Mouse (Mus musculus): ENCODE data around the gene Dcx.

The Dcx gene

DNA sequence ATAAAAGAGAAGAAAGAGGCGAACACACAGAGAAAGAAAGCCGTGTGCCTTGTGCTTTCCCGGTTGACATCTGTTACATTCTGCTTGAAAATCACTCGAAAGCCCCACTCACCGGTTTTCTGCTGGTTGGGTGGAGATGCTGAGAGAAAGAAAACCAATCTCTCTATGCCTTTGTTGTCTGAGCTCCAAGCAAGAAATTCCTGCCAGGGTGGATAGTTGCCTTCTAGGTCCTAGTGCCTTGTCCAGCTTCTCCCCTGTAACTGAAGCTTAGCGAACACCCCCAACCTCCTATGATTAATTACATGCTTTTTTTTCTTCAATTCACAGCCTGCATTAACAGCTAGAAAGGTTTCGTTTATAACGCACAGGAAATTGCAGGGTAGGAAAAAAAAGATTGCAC is at the start of gene Dcx:
Gene Dcx, minus strand, starts transcription at position 354 of the 400 bp plus-strand sequence.
- DNase-seq: no peak

GRCm38 (mm10) chrX:143966249-143966648 is 33.1 kb upstream of the Dcx start:
- DNase-seq: no peak

GRCm38 (mm10) chrX:143933671-143934070 is 560 bp upstream of the Dcx start:
- DNase-seq: peak; percentile 0

- no peak for DNase-seq
Observed at GRCm38 (mm10) chrX:143932530-143932929, 581 bp downstream of the Dcx start.

GRCm38 (mm10) chrX:143931400-143932185 is 1.5 kb downstream of the Dcx start:
- DNase-seq: no peak

DNA sequence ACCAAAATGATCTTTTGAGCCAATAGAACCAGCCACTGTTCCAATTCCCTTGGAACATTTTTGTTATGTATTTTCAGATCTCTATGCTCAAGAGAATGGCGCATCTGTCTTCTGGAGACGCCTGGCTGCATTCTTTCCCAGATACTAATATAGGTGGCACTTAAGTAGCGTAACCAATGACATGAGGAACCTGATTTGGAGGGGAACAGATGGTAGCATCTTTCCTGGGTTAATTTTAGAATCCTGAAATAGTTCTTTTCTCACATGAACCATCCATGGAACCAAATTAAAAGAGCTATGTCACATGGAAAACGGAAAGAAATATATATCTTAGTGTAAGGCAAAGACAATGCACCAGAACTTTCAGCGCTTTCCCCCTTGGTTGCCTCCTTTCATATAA is 11.0 kb downstream of the Dcx start:
- no peak for DNase-seq

DNA sequence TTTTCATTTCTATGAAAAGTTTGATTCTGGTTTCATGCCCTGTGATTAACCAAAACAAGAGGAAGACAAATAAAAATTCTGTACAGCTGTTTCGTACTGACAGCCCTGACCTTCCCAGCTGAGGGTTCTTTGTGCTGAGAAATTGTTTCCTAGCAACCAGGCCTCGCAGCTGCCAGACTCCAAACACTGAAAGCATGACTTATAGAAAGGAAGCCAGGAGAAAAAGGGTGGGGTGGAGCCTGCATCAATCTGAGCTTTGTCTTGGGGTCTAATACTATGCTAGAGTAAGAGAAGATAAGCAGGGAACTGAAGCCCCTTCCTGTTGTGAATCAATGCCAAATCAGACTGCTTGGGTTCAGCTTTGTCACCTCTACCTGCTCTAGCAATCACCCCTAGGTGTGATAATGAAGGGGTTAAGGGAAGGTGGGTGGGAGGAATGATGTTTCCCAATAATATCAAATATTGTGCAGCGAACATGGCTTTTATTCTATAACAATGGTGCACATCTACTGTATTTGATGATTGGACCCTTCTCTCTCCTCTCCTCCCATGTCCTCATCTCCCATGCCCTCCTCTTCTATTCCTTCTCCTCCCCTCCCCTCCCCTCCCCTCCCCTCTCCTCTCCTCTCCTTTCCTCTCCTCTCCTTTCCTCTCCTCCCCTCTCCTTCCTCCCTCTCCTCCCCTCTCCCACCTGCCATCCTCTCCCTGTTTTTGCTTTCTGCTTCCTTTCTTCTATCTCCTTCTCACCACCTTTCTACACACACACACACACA is 26.2 kb downstream of the Dcx start:
- peak; percentile 14 for DNase-seq

DNA sequence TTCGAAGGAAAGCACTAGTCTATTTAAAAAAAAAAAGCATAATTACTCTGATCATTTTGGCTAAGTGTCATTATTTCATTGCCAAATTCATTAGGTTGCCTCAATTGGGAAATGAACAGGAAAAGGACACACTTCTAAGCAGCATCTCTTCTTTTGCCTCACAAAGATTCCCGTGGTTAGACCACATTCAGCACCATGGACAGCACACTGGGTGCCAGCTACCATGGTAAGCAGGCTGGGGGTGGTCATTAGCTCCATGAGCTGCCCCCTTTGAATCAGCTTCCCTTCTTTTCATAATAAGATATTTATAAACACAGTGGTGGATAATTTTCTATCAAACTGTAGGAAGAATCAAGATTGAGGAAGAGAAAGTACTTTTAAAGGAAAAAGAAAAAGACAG is 28.4 kb downstream of the Dcx start:
- peak; percentile 16 for DNase-seq

DNA sequence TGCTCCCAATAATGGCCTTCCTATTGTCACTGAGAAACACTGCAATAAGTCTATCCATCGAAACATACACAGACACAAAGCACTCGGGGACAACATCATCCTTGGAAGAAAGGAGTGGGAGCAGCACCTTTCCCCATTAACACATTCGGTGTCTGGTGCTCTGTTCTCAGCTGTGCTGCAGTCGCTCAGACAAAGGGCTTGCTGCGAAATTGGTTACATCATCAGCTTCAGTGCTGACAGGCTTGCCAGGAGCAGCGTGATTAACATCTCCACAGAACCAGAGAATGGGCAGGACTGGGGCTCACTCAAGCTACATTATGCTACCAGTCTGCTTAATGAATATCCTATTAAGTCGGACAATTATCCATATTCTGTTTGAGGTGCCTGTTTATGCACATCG is 30.8 kb downstream of the Dcx start:
- DNase-seq: no peak

DNA sequence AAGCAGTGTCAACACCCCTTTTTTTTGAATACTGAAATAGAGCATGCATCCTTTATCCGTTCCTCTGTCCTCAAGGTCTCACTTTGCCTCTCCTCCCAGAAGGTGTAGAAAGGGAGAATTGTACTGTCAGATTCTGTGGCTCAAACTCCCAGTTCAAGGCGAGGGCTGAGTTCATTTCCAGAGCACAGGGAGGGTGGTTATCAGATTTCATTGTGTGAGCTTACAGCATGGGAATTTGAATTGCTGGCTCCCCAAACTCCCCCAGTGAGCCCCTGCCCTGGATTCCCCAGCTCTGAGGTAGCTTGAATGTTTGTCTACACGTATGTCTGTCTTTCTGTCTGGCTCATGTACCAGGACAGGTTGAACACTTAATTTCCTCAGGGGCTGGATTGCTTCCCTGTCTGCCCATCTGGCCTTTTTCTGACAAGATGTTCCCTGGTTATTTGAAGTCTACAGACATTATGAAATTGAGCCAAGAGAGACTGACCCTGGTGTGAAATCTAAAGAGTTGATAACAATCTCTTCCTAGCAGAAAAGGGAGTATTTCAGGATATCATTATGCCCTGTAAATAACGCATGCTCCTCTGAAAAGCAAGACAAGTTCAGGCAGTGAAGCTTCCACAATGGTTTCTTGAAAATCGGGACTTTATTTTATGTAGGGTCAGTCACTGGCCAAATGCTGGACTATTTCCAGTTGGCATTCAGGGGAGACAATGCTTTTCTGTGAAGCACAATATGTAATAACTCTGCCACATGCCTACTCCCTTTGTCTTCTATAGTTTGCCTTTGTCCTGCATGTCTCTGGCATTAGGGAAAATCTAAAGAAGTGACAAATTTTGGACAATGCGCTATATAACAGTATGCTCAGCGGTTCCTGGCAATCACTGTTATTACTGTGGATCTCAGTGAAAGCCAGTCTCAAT is 35.5 kb downstream of the Dcx start:
- DNase-seq: no peak

- DNase-seq: no peak
Observed at GRCm38 (mm10) chrX:143896936-143897335, 36.2 kb downstream of the Dcx start.

DNA sequence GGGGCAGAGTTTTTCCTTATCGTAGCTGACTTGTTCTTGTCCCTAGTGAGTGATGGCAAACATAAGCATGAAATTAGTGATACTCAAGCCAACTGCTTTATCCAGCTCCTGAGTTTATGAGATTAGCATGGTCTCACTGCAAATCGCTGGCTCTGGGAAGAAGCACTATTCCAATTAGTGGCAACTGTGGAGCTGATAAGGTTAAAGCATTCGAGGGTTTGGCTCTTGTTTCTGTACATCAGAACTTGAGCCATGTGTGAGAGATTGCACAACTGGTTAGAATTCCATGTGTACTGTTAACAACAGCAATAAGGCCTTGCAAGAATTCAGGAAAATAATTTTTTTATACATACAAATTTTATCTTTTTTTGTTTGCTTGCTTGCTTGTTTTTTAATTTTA is 39.9 kb downstream of the Dcx start:
- no peak for DNase-seq

DNA sequence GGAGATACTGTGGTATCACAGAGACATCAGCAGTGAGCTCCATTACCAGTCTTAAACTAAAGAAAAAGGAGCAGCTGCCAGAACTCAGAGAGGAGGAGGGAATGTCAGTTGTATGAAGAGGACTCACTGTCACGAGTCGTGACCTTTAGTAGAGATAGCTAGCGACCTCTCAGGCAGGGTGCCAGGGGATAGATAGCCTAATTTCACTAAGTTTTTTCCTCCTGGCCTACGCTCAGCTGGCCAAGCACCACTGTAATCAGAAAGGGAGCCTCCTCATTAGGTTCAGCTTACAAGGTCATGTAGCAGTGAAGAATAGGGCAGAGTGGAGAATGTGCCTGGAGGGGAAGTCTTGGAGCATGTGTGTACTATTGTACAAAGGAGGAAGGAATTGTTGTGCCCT is 47.3 kb downstream of the Dcx start:
- DNase-seq: peak; percentile 58

DNA sequence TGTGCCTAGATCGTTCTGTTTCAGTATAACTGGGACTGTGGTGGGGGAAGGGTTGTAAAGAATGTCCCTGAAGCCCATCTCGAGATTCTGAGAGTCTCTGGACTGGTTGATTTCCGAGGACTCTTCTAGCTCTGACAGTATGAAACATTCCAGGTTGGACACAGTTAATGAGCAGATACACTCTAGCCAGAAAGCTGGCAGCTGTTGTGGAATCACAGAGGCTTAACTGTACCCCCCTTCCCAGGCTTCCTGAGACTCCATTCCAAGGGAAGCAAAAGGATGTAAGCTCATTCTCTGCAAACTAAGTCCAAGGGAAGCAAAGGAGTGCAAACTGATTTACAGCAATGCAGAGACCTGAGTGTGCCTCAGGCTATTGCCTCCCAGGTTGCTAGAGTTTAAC is 48.2 kb downstream of the Dcx start:
- DNase-seq: no peak

- peak; percentile 1 for DNase-seq
Observed at GRCm38 (mm10) chrX:143884299-143884698, 48.8 kb downstream of the Dcx start.

- peak; percentile 2 for DNase-seq
Observed at GRCm38 (mm10) chrX:143881806-143882468, 51.2 kb downstream of the Dcx start.

GRCm38 (mm10) chrX:143879631-143880030 is 53.5 kb downstream of the Dcx start:
- DNase-seq: no peak

DNA sequence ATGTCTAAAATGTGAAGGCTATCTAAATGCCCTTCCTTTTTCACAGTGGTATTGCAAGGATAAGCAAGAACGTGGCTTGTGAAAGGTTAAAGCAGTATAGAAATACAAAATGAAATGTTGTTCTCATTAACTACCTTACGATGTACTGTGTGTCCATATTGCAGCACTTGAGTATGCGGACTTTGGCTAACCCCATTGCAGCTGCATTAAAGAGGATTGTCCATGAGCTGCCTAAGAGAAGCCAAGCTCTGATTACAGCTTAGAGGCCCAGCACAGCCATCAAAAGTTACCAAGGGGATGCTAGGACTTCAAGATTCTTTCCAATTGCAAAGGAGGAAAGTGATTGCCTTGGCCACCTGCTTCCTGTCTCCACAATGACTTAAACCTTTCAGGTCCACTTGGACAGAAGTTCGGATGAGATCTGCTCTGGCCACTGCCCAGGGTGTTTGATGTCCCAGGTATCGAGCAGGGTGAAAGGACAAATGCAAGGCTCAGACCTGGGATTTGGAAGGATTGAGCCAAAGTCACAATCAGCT is 65.9 kb downstream of the Dcx start:
- DNase-seq: no peak

GRCm38 (mm10) chrX:143851351-143851750 is 81.8 kb downstream of the Dcx start:
- DNase-seq: no peak

DNA sequence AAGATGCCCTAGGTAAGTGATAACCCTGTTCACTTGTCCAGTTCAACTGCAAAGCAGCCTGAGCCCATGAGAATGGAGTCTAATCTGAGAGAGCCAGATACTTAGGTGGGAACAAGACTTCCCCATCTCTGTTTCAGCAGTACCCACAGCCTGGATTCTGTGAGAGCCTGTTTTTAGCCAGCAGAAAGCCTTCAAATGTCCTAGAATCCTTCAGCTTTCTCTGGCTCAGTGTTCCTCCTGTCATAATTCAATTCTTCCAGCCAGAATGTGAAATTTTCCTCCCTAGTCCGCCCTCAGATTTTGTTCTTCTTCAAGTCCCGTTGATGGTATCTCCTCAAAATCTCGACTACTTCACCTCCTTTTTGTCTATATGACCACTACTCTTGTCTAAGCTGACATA is 83.1 kb downstream of the Dcx start:
- no peak for DNase-seq

GRCm38 (mm10) chrX:143846637-143847036 is 86.5 kb downstream of the Dcx start:
- no peak for DNase-seq

GRCm38 (mm10) chrX:143827212-143827611 is 105.9 kb downstream of the Dcx start, which contains the start of gene Capn6:
Gene Capn6 (minus strand): TSS chrX:143827414.
- DNase-seq: peak; percentile 23
